In genomic region chr10:80940320-80940987, GRCm38 (mm10) we compare ENCODE assay signal across 8 mouse cellular contexts. TPM values are rescaled to one million over a fixed set of nuclear protein-coding genes. Genes with fewer than 3 reads are reported as not detected.
DNase-seq lines count a peak whose midpoint lies in the region; TF ChIP-seq lines count a peak whose summit lies in the region.

No protein-coding gene starts in this region.

- H3K36me3 ChIP-seq in kidney, adult 2 months (ENCODE audit: control insufficient read depth, insufficient read depth, low read length) = no peaks in the 10 kb centered on the region

- peaks cover 18% of the 10 kb centered on the region for H3K4me1 ChIP-seq in kidney, adult 2 months (ENCODE audit: control insufficient read depth, insufficient read depth, low read length)

- TF ChIP-seq CTCF in brain, embryonic 14.5 days (IDR thresholded peaks at IDR 0.05; ENCODE audit: borderline replicate concordance, extremely low read depth, insufficient read depth, insufficient read length) = no peak
- TF ChIP-seq CTCF in kidney, adult 2 months (conservative IDR thresholded peaks at IDR 0.05; ENCODE audit: insufficient read depth, insufficient read length, low read depth, low read length) = no peak

- H3K4me3 ChIP-seq in kidney, adult 2 months (ENCODE audit: insufficient read depth, low read depth, low read length) = no peak overlapping the region

- H3K27me3 ChIP-seq in kidney, adult 2 months (replicated peaks; ENCODE audit: control insufficient read depth, insufficient read depth, low read length) = no peaks in the 10 kb centered on the region

- no peak for TF ChIP-seq POLR2A in brain, embryonic 14.5 days (IDR thresholded peaks at IDR 0.05; ENCODE audit: borderline replicate concordance, extremely low read depth, insufficient read depth, insufficient read length, poor library complexity, severe bottlenecking)
- no peak for TF ChIP-seq POLR2A in kidney, adult 2 months (IDR thresholded peaks at IDR 0.05; ENCODE audit: low read depth, low read length)

- WGBS in kidney, adult 2 months = 16% methylated on average over 8 of the region's 8 CpGs

- DNase-seq in NIH3T3 (ENCODE audit: low read depth) = peak; percentile 87
- DNase-seq in brain, embryonic 14.5 days (ENCODE audit: low read depth) = peak; percentile 14
- peak; percentile 79 for DNase-seq in heart, adult 8-10 months (ENCODE audit: low spot score)
- peak; percentile 92 for DNase-seq in kidney, adult 2 months
- DNase-seq in lung, postnatal 10 days = peak; percentile 82
- peak; percentile 69 for DNase-seq in testis, postnatal 10 days (ENCODE audit: low spot score)
- DNase-seq in thymus, postnatal 14 days = no peak
- DNase-seq in spleen, postnatal 14 days (ENCODE audit: low spot score in 2 of 2) = no peak

- peak overlapping the region; percentile 87 for H3K27ac ChIP-seq in kidney, adult 2 months (ENCODE audit: insufficient read depth, low read depth, low read length)

RNA-seq across cellular contexts. Expression of gene Gadd45b, which starts 10.6 kb away (rescaled TPM):
- polyA plus RNA-seq in brain, embryonic 14.5 days (2012; rRNA removed) = 8.4 and 8.5 TPM in 2 replicates
- 10 to 100 TPM in 2 of 4 experiments, 1 to 10 TPM in 2; 5.0 to 18.1 (median 12.0) TPM for total RNA-seq in heart, adult 8-10 months (2022)
- polyA plus RNA-seq in kidney, adult 2 months (2012; rRNA removed) = 10.1 and 11.3 TPM in 2 replicates

RNA-seq across cellular contexts. Expression of gene Lmnb2, which starts 22.4 kb away (rescaled TPM):
- 58.8 and 72.3 TPM in 2 replicates for polyA plus RNA-seq in brain, embryonic 14.5 days (2012; rRNA removed)
- total RNA-seq in heart, adult 8-10 months (2022) = 1 to 10 TPM; 3.5 to 6.3 (median 4.8) TPM
- polyA plus RNA-seq in kidney, adult 2 months (2012; rRNA removed) = 8.5 and 10.1 TPM in 2 replicates

RNA-seq across cellular contexts. Expression of gene Timm13, which starts 39.7 kb away (rescaled TPM):
- 174 and 253 TPM in 2 replicates for polyA plus RNA-seq in brain, embryonic 14.5 days (2012; rRNA removed)
- total RNA-seq in heart, adult 8-10 months (2022) = 100 to 1,000 TPM; 117 to 135 (median 123) TPM
- 375 and 474 TPM in 2 replicates for polyA plus RNA-seq in kidney, adult 2 months (2012; rRNA removed)

Comparison
In these comparisons a context has a peak if more than half of its experiments do, and no peak if none do; other contexts are left out.
1. DNase-seq: peak in NIH3T3 (single experiment), brain, embryonic 14.5 days (single experiment), heart, adult 8-10 months (single experiment), kidney, adult 2 months (single experiment), lung, postnatal 10 days (single experiment) and testis, postnatal 10 days (single experiment); none in thymus, postnatal 14 days (single experiment) and spleen, postnatal 14 days (0 of 2).